Mouse (Mus musculus) midbrain, embryonic 11.5 days (tissue): Measurements from ENCODE around the gene Wdtc1. TPM values are rescaled to one million over a fixed set of nuclear protein-coding genes. Genes with fewer than 3 reads are reported as not detected.

Experiments used
- ATAC-seq: fragments of 200-750 bp; cut with Nextera tagmentation; 2 replicates; pipeline ENCODE4 v1.8.0; 2017; ENCODE audit warnings: moderate TSS enrichment, moderate library complexity; ENCODE audit not compliant: low FRiP score
- DNase-seq: peaks from one replicate; pipeline ENCODE4 v3.0.0; 2015; ENCODE audit warnings: low spot score; ENCODE audit errors: missing footprints
- H3K27ac ChIP-seq: fragments of 300-500 bp; sonication (generic); 2 replicates; pipeline ENCODE4 v1.5.1; 2014; ENCODE audit warnings: low read depth, low read length
- H3K27me3 ChIP-seq: fragments of 300-500 bp; sonication (generic); 2 replicates; pipeline ENCODE4 v1.6.1; 2014; ENCODE audit warnings: mild to moderate bottlenecking, low read length, moderate library complexity, mixed read lengths; ENCODE audit not compliant: control insufficient read depth, insufficient read depth
- H3K36me3 ChIP-seq: fragments of 300-500 bp; sonication (generic); 2 replicates; pipeline ENCODE4 v1.6.1; 2014; ENCODE audit warnings: mild to moderate bottlenecking, low read length, moderate library complexity, mixed read lengths; ENCODE audit not compliant: control insufficient read depth, insufficient read depth
- H3K4me1 ChIP-seq: fragments of 300-500 bp; sonication (generic); 2 replicates; pipeline ENCODE4 v1.6.1; 2014; ENCODE audit warnings: low read length; ENCODE audit not compliant: control insufficient read depth, insufficient read depth
- H3K4me2 ChIP-seq: fragments of 300-500 bp; sonication (generic); 2 replicates; pipeline ENCODE4 v1.6.1; 2014; ENCODE audit warnings: mild to moderate bottlenecking, moderate library complexity
- H3K4me3 ChIP-seq: fragments of 300-500 bp; sonication (generic); 2 replicates; pipeline ENCODE4 v1.5.1; 2014; ENCODE audit warnings: low read depth, low read length
- H3K9ac ChIP-seq: fragments of 300-500 bp; sonication (generic); 2 replicates; pipeline ENCODE4 v1.6.1; 2014; ENCODE audit warnings: low read length
- H3K9me3 ChIP-seq: fragments of 300-500 bp; sonication (generic); 2 replicates; pipeline ENCODE4 v1.6.1; 2016; ENCODE audit warnings: low read length; ENCODE audit not compliant: control insufficient read depth
- WGBS: fragments of 180-500 bp; shearing (Covaris S2); extraction: QIAGEN DNeasy Blood & Tissue Kit; methylation state at CpG from one replicate; pipeline ENCODE4 v1.1.7; 2014; 5-methylcytosine and 5-hydroxymethylcytosine counted together
- polyA plus RNA-seq: library from polyadenylated mRNA; unstranded; fragments of >200 nt; fragmentation: Nextera tagmentation; extraction: Ambion mirVana; gene quantifications from 2 replicates; pipeline ENCODE4 v1.2.1, GENCODE M21; 2014

Wdtc1 gene
- polyA plus RNA-seq, 1 experiment from 2014 or later = 22.2 TPM

DNA sequence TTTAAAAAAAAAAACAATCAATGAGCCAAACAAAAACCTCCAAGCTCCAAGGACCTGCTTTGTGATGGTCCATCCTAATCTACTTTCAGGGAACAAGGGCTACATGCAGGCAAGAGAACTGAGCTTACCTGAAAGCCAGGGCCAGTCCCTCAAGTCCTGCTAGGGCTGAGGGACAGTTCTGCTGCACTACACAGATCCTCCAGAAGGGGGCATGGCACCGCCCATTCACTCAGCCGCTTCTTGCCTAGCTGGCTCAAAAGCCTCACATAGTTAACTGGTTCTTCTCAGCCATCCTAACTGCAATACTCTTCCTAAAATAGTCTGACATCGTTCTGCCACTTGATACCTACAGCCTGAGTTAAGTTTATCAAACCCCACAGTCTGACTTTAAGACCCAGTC, 46.0 kb downstream of the Wdtc1 start:
- H3K4me2 ChIP-seq = no peak overlapping the region
- no peaks in the 10 kb centered on the region for H3K4me1 ChIP-seq
- no peaks in the 10 kb centered on the region for H3K27me3 ChIP-seq
- DNase-seq (peak; percentile 95), ATAC-seq (no peak)
- H3K36me3 ChIP-seq = no peaks in the 10 kb centered on the region
- H3K9ac ChIP-seq = no peak overlapping the region
- no peak overlapping the region for H3K4me3 ChIP-seq
- H3K9me3 ChIP-seq = no peaks in the 10 kb centered on the region
- WGBS = 36% methylated on average over 3 of the region's 3 CpGs
- no peak overlapping the region for H3K27ac ChIP-seq

DNA sequence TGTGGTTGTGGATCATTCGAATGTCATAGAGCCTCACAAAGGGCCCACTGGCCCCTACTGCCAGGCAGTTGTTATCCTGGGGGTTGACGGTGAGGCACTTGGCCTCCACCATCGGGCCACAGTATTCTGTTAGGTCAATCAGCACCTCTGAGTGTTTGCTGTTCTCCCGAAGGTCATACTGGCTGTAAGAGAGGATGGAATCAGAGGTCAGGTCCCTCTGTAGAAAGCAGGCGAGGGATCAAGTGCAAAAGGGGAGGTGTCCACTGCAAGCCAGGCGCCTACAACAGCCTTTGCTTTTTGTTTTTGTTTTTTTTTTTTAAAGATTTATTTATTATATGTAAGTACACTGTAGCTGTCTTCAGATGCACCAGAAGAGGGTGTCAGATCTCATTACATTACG, 47.5 kb downstream of the Wdtc1 start:
- Histone ChIP-seq H3K9me3 (no peaks in the 10 kb centered on the region), H3K4me3 (no peak overlapping the region), H3K36me3 (no peaks in the 10 kb centered on the region), H3K4me1 (no peaks in the 10 kb centered on the region), H3K27me3 (no peaks in the 10 kb centered on the region), H3K9ac (no peak overlapping the region), H3K27ac (no peak overlapping the region), H3K4me2 (no peak overlapping the region)
- no peak for DNase-seq
- 86% methylated on average over 7 of the region's 7 CpGs for WGBS
- no peak for ATAC-seq

DNA sequence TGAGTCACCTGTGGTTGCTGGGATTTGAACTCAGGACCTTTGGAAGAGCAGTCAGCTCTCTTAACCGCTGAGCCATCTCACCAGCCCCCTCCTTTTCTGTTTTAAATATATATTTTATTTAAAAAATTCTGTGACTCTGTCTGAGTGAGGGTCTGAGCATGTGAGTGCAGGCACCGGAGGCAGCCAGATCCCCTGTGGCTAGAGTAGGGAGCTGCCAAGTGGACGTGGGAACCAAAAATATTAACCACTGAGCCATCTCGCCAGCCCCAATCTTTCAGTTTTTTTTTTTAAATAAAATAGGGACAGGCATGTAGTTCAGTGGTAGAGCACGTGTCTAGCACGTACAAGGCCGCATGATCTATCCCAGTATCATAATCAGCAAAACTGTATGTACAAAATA, 48.5 kb downstream of the Wdtc1 start:
- Histone ChIP-seq H3K27me3 (no peaks in the 10 kb centered on the region), H3K4me1 (no peaks in the 10 kb centered on the region), H3K9me3 (no peaks in the 10 kb centered on the region), H3K4me2 (no peak overlapping the region), H3K9ac (no peak overlapping the region), H3K4me3 (no peak overlapping the region), H3K27ac (no peak overlapping the region), H3K36me3 (no peaks in the 10 kb centered on the region)
- DNase-seq (no peak), ATAC-seq (no peak)
- 95% methylated on average over 7 of the region's 7 CpGs for WGBS

DNA sequence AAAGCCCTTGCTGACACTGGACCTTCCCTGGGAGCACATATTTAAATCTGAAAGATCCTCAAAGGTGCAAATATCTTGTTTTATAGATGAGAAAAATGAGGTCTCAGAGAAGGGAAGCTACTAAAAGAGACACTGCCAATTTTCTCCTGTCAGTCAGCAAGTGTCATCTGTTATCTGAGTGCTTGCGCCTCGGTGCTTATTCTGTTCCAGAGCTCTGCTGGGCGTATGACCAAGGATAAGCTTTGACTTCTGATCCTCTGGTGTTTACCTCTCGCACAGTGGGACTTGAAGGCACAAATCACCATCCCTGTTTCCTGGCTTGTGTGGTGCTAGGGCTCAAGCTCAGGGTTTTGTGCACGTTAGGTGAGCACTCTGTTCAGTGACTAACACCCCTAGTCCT, 50.6 kb downstream of the Wdtc1 start:
- WGBS = 85% methylated on average over 5 of the region's 5 CpGs
- Histone ChIP-seq H3K4me3 (no peak overlapping the region), H3K4me1 (peaks cover 7% of the 10 kb centered on the region; the same call in 1 of the 2 replicates), H3K9ac (no peak overlapping the region), H3K27ac (no peak overlapping the region), H3K9me3 (no peaks in the 10 kb centered on the region), H3K36me3 (no peaks in the 10 kb centered on the region), H3K4me2 (no peak overlapping the region), H3K27me3 (no peaks in the 10 kb centered on the region)
- ATAC-seq = no peak
- DNase-seq = no peak

DNA sequence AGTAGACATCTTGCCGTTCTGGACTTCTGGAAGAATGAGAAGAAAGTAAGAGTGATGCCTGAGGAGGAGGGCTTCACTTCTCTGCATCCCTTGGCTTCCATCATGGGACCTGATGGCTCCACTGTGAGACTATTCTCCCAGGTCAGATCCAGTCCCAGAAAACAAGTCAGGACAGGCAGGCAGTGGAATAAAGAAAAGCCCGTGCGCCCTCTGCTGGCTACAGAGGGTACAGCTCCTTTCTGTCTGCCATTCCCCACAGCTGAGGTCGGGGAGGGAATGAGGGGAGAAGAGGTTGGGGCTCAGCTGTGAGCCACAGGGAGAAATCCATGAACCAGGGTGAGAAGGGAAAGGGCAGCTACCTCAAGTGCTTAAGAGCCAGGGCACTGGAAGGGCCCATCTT, 51.5 kb downstream of the Wdtc1 start:
- peaks cover 9% of the 10 kb centered on the region for H3K4me1 ChIP-seq
- peak; percentile 31; the same call in 1 of the 2 replicates for ATAC-seq
- no peaks in the 10 kb centered on the region for H3K36me3 ChIP-seq
- WGBS = 27% methylated on average over 4 of the region's 4 CpGs
- no peaks in the 10 kb centered on the region for H3K9me3 ChIP-seq
- no peak overlapping the region for H3K9ac ChIP-seq
- H3K4me3 ChIP-seq = no peak overlapping the region
- no peak overlapping the region for H3K4me2 ChIP-seq
- H3K27ac ChIP-seq = no peak overlapping the region
- peak; percentile 98 for DNase-seq
- H3K27me3 ChIP-seq = no peaks in the 10 kb centered on the region

DNA sequence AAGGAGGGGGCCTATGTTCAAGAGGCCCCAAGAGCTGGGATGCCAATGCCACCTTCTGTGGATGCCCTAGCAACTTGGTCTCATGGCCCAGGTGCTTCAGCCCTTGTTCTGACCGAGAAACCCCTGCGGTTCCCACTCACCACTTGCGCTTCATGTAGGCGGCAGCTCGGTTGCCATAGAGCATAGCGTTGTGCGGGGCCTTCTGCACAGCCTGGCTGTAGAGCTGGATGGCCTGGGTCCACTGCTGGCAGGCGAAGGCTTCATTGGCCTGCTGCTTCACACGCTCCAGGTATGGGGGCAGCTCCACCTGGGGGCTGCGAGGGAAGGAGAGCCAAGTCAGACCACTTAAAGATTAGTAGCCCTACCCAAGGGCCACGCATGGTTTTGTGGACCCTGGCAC, 52.9 kb downstream of the Wdtc1 start:
- Histone ChIP-seq H3K9ac (no peak overlapping the region), H3K36me3 (no peaks in the 10 kb centered on the region), H3K4me3 (no peak overlapping the region), H3K27me3 (no peaks in the 10 kb centered on the region), H3K9me3 (no peaks in the 10 kb centered on the region), H3K27ac (no peak overlapping the region), H3K4me1 (peaks cover 9% of the 10 kb centered on the region), H3K4me2 (no peak overlapping the region)
- DNase-seq = no peak
- no peak for ATAC-seq
- 90% methylated on average over 11 of the region's 11 CpGs for WGBS

DNA sequence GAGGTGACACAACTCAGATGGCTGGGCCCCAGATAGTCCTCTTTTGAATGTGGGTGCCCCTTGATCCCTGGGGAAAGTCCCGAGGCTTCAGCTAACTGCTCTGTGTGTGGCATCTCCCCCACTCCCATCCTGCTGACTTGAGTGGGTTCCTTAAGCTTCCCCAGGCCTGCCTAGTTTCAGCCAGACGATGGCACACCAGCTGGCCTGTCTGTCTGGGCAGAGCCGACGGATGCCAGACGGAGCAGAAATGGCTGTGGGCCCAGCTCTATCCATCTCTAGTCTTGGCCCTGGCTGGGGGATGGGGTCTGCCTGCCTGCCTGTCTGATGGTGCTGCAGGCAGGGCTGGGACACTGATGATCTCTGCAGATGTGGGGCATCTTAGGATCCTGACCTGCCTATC, 53.6 kb downstream of the Wdtc1 start:
- H3K36me3 ChIP-seq = no peaks in the 10 kb centered on the region
- H3K4me2 ChIP-seq = no peak overlapping the region
- no peak overlapping the region for H3K9ac ChIP-seq
- H3K4me3 ChIP-seq = no peak overlapping the region
- ATAC-seq = no peak
- no peaks in the 10 kb centered on the region for H3K9me3 ChIP-seq
- no peaks in the 10 kb centered on the region for H3K27me3 ChIP-seq
- H3K27ac ChIP-seq = no peak overlapping the region
- 81% methylated on average over 5 of the region's 5 CpGs for WGBS
- H3K4me1 ChIP-seq = peaks cover 9% of the 10 kb centered on the region
- DNase-seq = no peak

DNA sequence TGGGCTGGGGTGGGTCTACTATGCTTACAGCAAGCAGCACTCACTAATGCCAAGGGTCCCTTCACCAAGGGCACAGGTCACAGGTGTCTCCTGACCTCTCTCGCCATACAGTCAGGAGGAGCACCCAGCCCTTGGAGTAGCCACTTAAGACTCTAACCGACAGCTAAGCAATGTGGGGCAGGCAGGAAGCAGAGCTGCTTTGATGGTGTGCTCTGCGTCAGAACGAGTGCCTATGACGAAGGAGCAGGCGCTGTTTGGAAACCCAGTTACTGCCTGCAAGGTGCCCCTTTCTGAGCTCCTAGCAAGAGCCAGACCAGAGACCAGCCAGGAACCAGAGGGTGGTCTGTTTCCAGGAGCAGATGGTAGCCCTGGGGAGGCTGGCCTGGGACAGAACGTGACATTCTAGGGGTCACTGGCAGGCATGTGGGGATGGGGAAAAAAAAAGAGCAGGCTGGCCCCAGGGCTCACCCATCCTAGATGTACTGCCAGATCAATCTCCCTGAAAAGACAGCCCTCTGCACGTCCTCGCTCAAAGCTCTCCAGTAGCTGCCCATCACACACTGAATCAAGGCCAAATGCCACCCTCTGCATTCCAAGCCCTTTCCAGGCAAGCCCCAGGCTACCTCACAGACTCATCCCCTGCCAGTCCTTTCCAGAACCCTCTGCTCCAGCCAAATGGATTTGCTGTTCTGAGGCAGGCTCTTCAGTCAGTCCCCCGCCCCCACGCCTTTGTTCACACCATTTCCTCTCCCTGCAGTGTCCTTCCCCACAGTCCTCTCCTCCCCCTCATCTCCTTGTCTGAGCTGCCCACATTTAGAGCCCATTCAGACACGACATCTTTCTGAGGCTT, 54.5 kb downstream of the Wdtc1 start:
- WGBS = 36% methylated on average over 12 of the region's 12 CpGs
- Histone ChIP-seq H3K4me3 (no peak overlapping the region), H3K27me3 (no peaks in the 10 kb centered on the region), H3K4me1 (peaks cover 15% of the 10 kb centered on the region), H3K9me3 (no peaks in the 10 kb centered on the region), H3K4me2 (no peak overlapping the region), H3K36me3 (no peaks in the 10 kb centered on the region), H3K27ac (no peak overlapping the region), H3K9ac (no peak overlapping the region)
- no peak for ATAC-seq
- no peak for DNase-seq

DNA sequence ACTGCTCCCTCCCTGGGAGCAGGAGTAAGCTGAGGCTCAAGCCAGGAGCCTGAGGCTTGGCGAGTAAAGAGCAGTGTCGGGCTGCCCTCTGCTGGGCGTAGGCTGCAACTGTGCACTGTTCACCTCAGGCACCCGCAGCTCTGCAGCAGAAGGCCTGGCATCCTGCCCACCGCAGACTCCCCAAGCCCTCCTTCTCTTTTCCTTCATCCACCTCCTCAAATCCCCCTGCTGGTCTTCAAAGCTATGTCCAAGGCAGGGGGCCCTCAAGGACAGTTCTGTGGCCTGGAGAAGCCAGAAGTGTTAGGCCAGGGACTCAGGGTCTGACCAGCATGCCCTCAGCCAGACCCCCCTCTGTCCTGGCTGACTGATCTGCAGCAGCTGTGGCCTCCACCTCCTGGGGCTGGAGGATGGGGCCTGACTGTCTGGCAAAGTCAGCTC, 55.5 kb downstream of the Wdtc1 start:
- Histone ChIP-seq H3K9me3 (no peaks in the 10 kb centered on the region), H3K4me3 (no peak overlapping the region), H3K27ac (no peak overlapping the region; the same call in 1 of the 2 replicates), H3K4me1 (peaks cover 24% of the 10 kb centered on the region), H3K27me3 (no peaks in the 10 kb centered on the region), H3K9ac (0 out of 2 replicates have a peak overlapping the region, but pooled peaks have one; percentile 24), H3K4me2 (no peak overlapping the region), H3K36me3 (no peaks in the 10 kb centered on the region)
- DNase-seq (peak; percentile 98), ATAC-seq (peak; percentile 74)
- WGBS = 0% methylated on average over 5 of the region's 5 CpGs
